Mouse (Mus musculus): ENCODE data around the gene Pik3ca. TPM values are rescaled to one million over a fixed set of nuclear protein-coding genes. Genes with fewer than 3 reads are reported as not detected.

The Pik3ca gene
- polyA plus RNA-seq, 1 experiment from 2014 or later: 28.5 TPM

GRCm38 (mm10) chr3:32495856-32496710 is 98.6 kb downstream of the Pik3ca start:
- ATAC-seq (ENCODE audit: low FRiP score, low TSS enrichment): no peak
- Histone ChIP-seq H3K36me3 (ENCODE audit: control insufficient read depth, insufficient read depth, low read length) (no peaks in the 10 kb centered on the region), H3K27ac (replicated peaks; ENCODE audit: low read depth, low read length) (no peak overlapping the region), H3K4me2 (ENCODE audit: low read length) (no peak overlapping the region), H3K9me3 (ENCODE audit: control insufficient read depth, low read length) (no peaks in the 10 kb centered on the region), H3K9ac (replicated peaks; ENCODE audit: low read length) (no peak overlapping the region), H3K4me1 (ENCODE audit: control insufficient read depth, insufficient read depth, low read length) (no peaks in the 10 kb centered on the region), H3K27me3 (ENCODE audit: control insufficient read depth, insufficient read depth, low read length) (no peaks in the 10 kb centered on the region), H3K4me3 (replicated peaks; ENCODE audit: low read depth, low read length) (no peak overlapping the region)
- DNase-seq: peak; percentile 19
- WGBS: 23% methylated on average over 8 of the region's 8 CpGs

- ATAC-seq (ENCODE audit: low FRiP score, low TSS enrichment) (no peak), DNase-seq (no peak)
- Histone ChIP-seq H3K4me2 (ENCODE audit: low read length) (no peak overlapping the region), H3K9ac (replicated peaks; ENCODE audit: low read length) (no peak overlapping the region), H3K27me3 (ENCODE audit: control insufficient read depth, insufficient read depth, low read length) (no peaks in the 10 kb centered on the region), H3K4me3 (replicated peaks; ENCODE audit: low read depth, low read length) (no peak overlapping the region), H3K27ac (replicated peaks; ENCODE audit: low read depth, low read length) (no peak overlapping the region), H3K4me1 (ENCODE audit: control insufficient read depth, insufficient read depth, low read length) (no peaks in the 10 kb centered on the region), H3K9me3 (ENCODE audit: control insufficient read depth, low read length) (no peaks in the 10 kb centered on the region), H3K36me3 (ENCODE audit: control insufficient read depth, insufficient read depth, low read length) (no peaks in the 10 kb centered on the region)
- WGBS: 94% methylated on average over 1 of the region's 1 CpGs
These were observed 99.2 kb downstream of the Pik3ca start for GRCm38 (mm10) chr3:32496711-32497070.

GRCm38 (mm10) chr3:32500346-32500745 is 102.9 kb downstream of the Pik3ca start:
- H3K36me3 ChIP-seq (ENCODE audit: control insufficient read depth, insufficient read depth, low read length): no peaks in the 10 kb centered on the region
- no peak overlapping the region for H3K9ac ChIP-seq (replicated peaks; ENCODE audit: low read length)
- H3K4me3 ChIP-seq (replicated peaks; ENCODE audit: low read depth, low read length): no peak overlapping the region
- H3K9me3 ChIP-seq (ENCODE audit: control insufficient read depth, low read length): no peaks in the 10 kb centered on the region
- 92% methylated on average over 2 of the region's 2 CpGs for WGBS
- H3K4me1 ChIP-seq (ENCODE audit: control insufficient read depth, insufficient read depth, low read length): no peaks in the 10 kb centered on the region
- H3K27ac ChIP-seq (replicated peaks; ENCODE audit: low read depth, low read length): no peak overlapping the region
- no peak for ATAC-seq (ENCODE audit: low FRiP score, low TSS enrichment)
- no peak for DNase-seq
- H3K27me3 ChIP-seq (ENCODE audit: control insufficient read depth, insufficient read depth, low read length): no peaks in the 10 kb centered on the region
- no peak overlapping the region for H3K4me2 ChIP-seq (ENCODE audit: low read length)

- Histone ChIP-seq H3K9me3 (ENCODE audit: control insufficient read depth, low read length) (no peaks in the 10 kb centered on the region), H3K36me3 (ENCODE audit: control insufficient read depth, insufficient read depth, low read length) (no peaks in the 10 kb centered on the region), H3K4me2 (ENCODE audit: low read length) (no peak overlapping the region), H3K27ac (replicated peaks; ENCODE audit: low read depth, low read length) (no peak overlapping the region), H3K9ac (replicated peaks; ENCODE audit: low read length) (no peak overlapping the region), H3K27me3 (ENCODE audit: control insufficient read depth, insufficient read depth, low read length) (no peaks in the 10 kb centered on the region), H3K4me3 (replicated peaks; ENCODE audit: low read depth, low read length) (no peak overlapping the region), H3K4me1 (ENCODE audit: control insufficient read depth, insufficient read depth, low read length) (no peaks in the 10 kb centered on the region)
- no peak for ATAC-seq (ENCODE audit: low FRiP score, low TSS enrichment)
- DNase-seq: no peak
- 67% methylated on average over 3 of the region's 3 CpGs for WGBS
These were observed 108.4 kb downstream of the Pik3ca start for GRCm38 (mm10) chr3:32505841-32506240.

GRCm38 (mm10) chr3:32506366-32507225 is 109.1 kb downstream of the Pik3ca start:
- DNase-seq (no peak), ATAC-seq (ENCODE audit: low FRiP score, low TSS enrichment) (no peak)
- H3K4me3 ChIP-seq (replicated peaks; ENCODE audit: low read depth, low read length): no peak overlapping the region
- 60% methylated on average over 11 of the region's 11 CpGs for WGBS
- H3K27ac ChIP-seq (replicated peaks; ENCODE audit: low read depth, low read length): no peak overlapping the region
- no peak overlapping the region for H3K4me2 ChIP-seq (ENCODE audit: low read length)
- H3K9me3 ChIP-seq (ENCODE audit: control insufficient read depth, low read length): no peaks in the 10 kb centered on the region
- H3K4me1 ChIP-seq (ENCODE audit: control insufficient read depth, insufficient read depth, low read length): peaks cover 3% of the 10 kb centered on the region; the same call in 1 of the 2 replicates
- H3K9ac ChIP-seq (replicated peaks; ENCODE audit: low read length): no peak overlapping the region
- H3K27me3 ChIP-seq (ENCODE audit: control insufficient read depth, insufficient read depth, low read length): no peaks in the 10 kb centered on the region
- no peaks in the 10 kb centered on the region for H3K36me3 ChIP-seq (ENCODE audit: control insufficient read depth, insufficient read depth, low read length)

GRCm38 (mm10) chr3:32508666-32509324 is 111.3 kb downstream of the Pik3ca start:
- WGBS: under 1% methylated on average over 17 of the region's 17 CpGs
- H3K27me3 ChIP-seq (ENCODE audit: control insufficient read depth, insufficient read depth, low read length): no peaks in the 10 kb centered on the region
- DNase-seq (peak; percentile 93), ATAC-seq (ENCODE audit: low FRiP score, low TSS enrichment) (0 out of 2 replicates have a peak, but pooled peaks have one; percentile 29)
- peak overlapping the region; percentile 6; the same call in 1 of the 2 replicates for H3K4me3 ChIP-seq (replicated peaks; ENCODE audit: low read depth, low read length)
- H3K27ac ChIP-seq (replicated peaks; ENCODE audit: low read depth, low read length): no peak overlapping the region
- H3K4me1 ChIP-seq (ENCODE audit: control insufficient read depth, insufficient read depth, low read length): peaks cover 8% of the 10 kb centered on the region; the same call in 1 of the 2 replicates
- H3K4me2 ChIP-seq (ENCODE audit: low read length): peak overlapping the region; percentile 66
- H3K36me3 ChIP-seq (ENCODE audit: control insufficient read depth, insufficient read depth, low read length): no peaks in the 10 kb centered on the region
- no peak overlapping the region for H3K9ac ChIP-seq (replicated peaks; ENCODE audit: low read length)
- H3K9me3 ChIP-seq (ENCODE audit: control insufficient read depth, low read length): no peaks in the 10 kb centered on the region

- H3K27me3 ChIP-seq (ENCODE audit: control insufficient read depth, insufficient read depth, low read length): no peaks in the 10 kb centered on the region
- peak within 1 kb of the TSS; percentile 66 for H3K4me2 ChIP-seq (ENCODE audit: low read length)
- peak within 1 kb of the TSS; percentile 89 for H3K4me3 ChIP-seq (replicated peaks; ENCODE audit: low read depth, low read length)
- H3K27ac ChIP-seq (replicated peaks; ENCODE audit: low read depth, low read length): peak within 1 kb of the TSS; percentile 80
- peak; percentile 51 for DNase-seq
- H3K9me3 ChIP-seq (ENCODE audit: control insufficient read depth, low read length): no peaks in the 10 kb centered on the region
- peak; percentile 18 for ATAC-seq (ENCODE audit: low FRiP score, low TSS enrichment)
- WGBS: 5% methylated on average over 24 of the region's 24 CpGs
- H3K9ac ChIP-seq (replicated peaks; ENCODE audit: low read length): peak within 1 kb of the TSS; percentile 93
- H3K36me3 ChIP-seq (ENCODE audit: control insufficient read depth, insufficient read depth, low read length): peaks cover 4% of the 10 kb centered on the region
- peaks cover 8% of the 10 kb centered on the region; the same call in 1 of the 2 replicates for H3K4me1 ChIP-seq (ENCODE audit: control insufficient read depth, insufficient read depth, low read length)
These were observed 112.3 kb downstream of the Pik3ca start, which contains the start of gene Zfp639 for GRCm38 (mm10) chr3:32509496-32510374. Gene Zfp639 (plus strand): TSS chr3:32510259.
